Mouse (Mus musculus) G1E-ER4 (cell line): ENCODE data around the gene Capn8. TPM values are rescaled to one million over a fixed set of nuclear protein-coding genes. Genes with fewer than 3 reads are reported as not detected.

ENCODE experiments used
- GATA1 ChIP-seq: IDR thresholded peaks from one replicate; pipeline ENCODE4 v1.8.0; 2012; ENCODE audit warnings: low read length, inconsistent platforms
- polyA plus RNA-seq: library from polyadenylated mRNA; stranded (reverse); fragments of >175 nt; gene quantifications from 2 replicates; pipeline ENCODE4 v1.2.3, GENCODE M21; 2012

The Capn8 gene
- polyA plus RNA-seq: not detected in 2 replicates

- TF ChIP-seq GATA1: no peak
Observed at GRCm38 (mm10) chr1:182564408-182565120, at the start of gene Capn8. Capn8 (plus strand) TSS chr1:182565007.

GRCm38 (mm10) chr1:182516758-182517676 lies 47.8 kb upstream of the Capn8 start, which contains the start of gene Capn2:
Capn2 (minus strand) TSS chr1:182517608.
- TF ChIP-seq GATA1: no peak

- no peak for TF ChIP-seq GATA1
Observed at GRCm38 (mm10) chr1:182517677-182518011, 47.2 kb upstream of the Capn8 start.

GRCm38 (mm10) chr1:182518143-182518680 lies 46.6 kb upstream of the Capn8 start:
- TF ChIP-seq GATA1: no peak

- TF ChIP-seq GATA1: no peak
Observed at GRCm38 (mm10) chr1:182518811-182519210, 46.0 kb upstream of the Capn8 start.

GRCm38 (mm10) chr1:182519341-182519740 lies 45.5 kb upstream of the Capn8 start:
- no peak for TF ChIP-seq GATA1

- no peak for TF ChIP-seq GATA1
Observed at GRCm38 (mm10) chr1:182520091-182520937, 44.5 kb upstream of the Capn8 start.

- no peak for TF ChIP-seq GATA1
Observed at GRCm38 (mm10) chr1:182520938-182521500, 43.8 kb upstream of the Capn8 start.

GRCm38 (mm10) chr1:182522961-182523360 lies 41.8 kb upstream of the Capn8 start:
- no peak for TF ChIP-seq GATA1

GRCm38 (mm10) chr1:182523692-182524091 lies 41.1 kb upstream of the Capn8 start:
- no peak for TF ChIP-seq GATA1

- no peak for TF ChIP-seq GATA1
Observed at GRCm38 (mm10) chr1:182525601-182526000, 39.2 kb upstream of the Capn8 start.

GRCm38 (mm10) chr1:182527261-182527766 lies 37.5 kb upstream of the Capn8 start:
- TF ChIP-seq GATA1: no peak

- TF ChIP-seq GATA1: no peak
Observed at GRCm38 (mm10) chr1:182527921-182528858, 36.6 kb upstream of the Capn8 start.

GRCm38 (mm10) chr1:182533583-182533982 lies 31.2 kb upstream of the Capn8 start:
- TF ChIP-seq GATA1: no peak
